ENCODE assay signal across 8 mouse cellular contexts in genomic region chr4:10905234-10905801, GRCm38 (mm10). TPM values are rescaled to one million over a fixed set of nuclear protein-coding genes. Genes with fewer than 3 reads are reported as not detected.
DNase-seq lines count a peak whose midpoint lies in the region; ATAC-seq lines count a peak whose summit lies in the region.

No protein-coding gene starts in this region.

- H3K27ac ChIP-seq in kidney, embryonic 16.5 days (ENCODE audit: low read length) = no peak overlapping the region
- H3K27ac ChIP-seq in forebrain, embryonic 11.5 days (ENCODE audit: low read depth, low read length) = no peak overlapping the region
- H3K27ac ChIP-seq in limb, embryonic 13.5 days = no peak overlapping the region
- no peak overlapping the region for H3K27ac ChIP-seq in neural tube, embryonic 14.5 days (ENCODE audit: low read depth, low read length)

- H3K4me1 ChIP-seq in kidney, embryonic 16.5 days (ENCODE audit: insufficient read depth, low read length) = peaks cover 8% of the 10 kb centered on the region
- peaks cover 3% of the 10 kb centered on the region; the same call in 1 of the 2 replicates for H3K4me1 ChIP-seq in forebrain, embryonic 11.5 days (replicated peaks; ENCODE audit: control insufficient read depth, insufficient read depth, low read length)
- H3K4me1 ChIP-seq in limb, embryonic 13.5 days = peaks cover 12% of the 10 kb centered on the region
- H3K4me1 ChIP-seq in neural tube, embryonic 14.5 days (ENCODE audit: control insufficient read depth, insufficient read depth, low read length) = peaks cover 4% of the 10 kb centered on the region; the same call in 1 of the 2 replicates

- H3K27me3 ChIP-seq in kidney, embryonic 16.5 days (ENCODE audit: insufficient read depth, low read length) = no peaks in the 10 kb centered on the region
- H3K27me3 ChIP-seq in forebrain, embryonic 11.5 days (ENCODE audit: control insufficient read depth, insufficient read depth, low read length) = no peaks in the 10 kb centered on the region
- no peaks in the 10 kb centered on the region for H3K27me3 ChIP-seq in limb, embryonic 13.5 days
- no peaks in the 10 kb centered on the region for H3K27me3 ChIP-seq in neural tube, embryonic 14.5 days (ENCODE audit: control insufficient read depth, insufficient read depth, low read length)

- DNase-seq in kidney, postnatal 14 days = no peak
- DNase-seq in forebrain, embryonic 11.5 days (ENCODE audit: low spot score) = peak; percentile 55
- DNase-seq in frontal cortex, postnatal 10 days (ENCODE audit: low spot score in 2 of 2) = no peak
- DNase-seq in kidney, postnatal 36 days = no peak
- no peak for DNase-seq in thymus, postnatal 36 days

- no peaks in the 10 kb centered on the region for H3K36me3 ChIP-seq in kidney, embryonic 16.5 days (ENCODE audit: insufficient read depth, low read length)
- H3K36me3 ChIP-seq in forebrain, embryonic 11.5 days (ENCODE audit: control insufficient read depth, insufficient read depth, low read length) = no peaks in the 10 kb centered on the region
- H3K36me3 ChIP-seq in limb, embryonic 13.5 days = no peaks in the 10 kb centered on the region
- no peaks in the 10 kb centered on the region for H3K36me3 ChIP-seq in neural tube, embryonic 14.5 days (ENCODE audit: control insufficient read depth, insufficient read depth, low read length)

- H3K4me2 ChIP-seq in kidney, embryonic 16.5 days (replicated peaks; ENCODE audit: low read depth, low read length) = peak overlapping the region; percentile 41
- peak overlapping the region; percentile 26; the same call in 1 of the 2 replicates for H3K4me2 ChIP-seq in forebrain, embryonic 11.5 days (ENCODE audit: low read depth, low read length, severe bottlenecking)
- H3K4me2 ChIP-seq in limb, embryonic 13.5 days (replicated peaks) = peak overlapping the region; percentile 48
- H3K4me2 ChIP-seq in neural tube, embryonic 14.5 days (ENCODE audit: low read depth, low read length) = peak overlapping the region; percentile 11; the same call in 1 of the 2 replicates

- 5% methylated on average over 13 of the region's 13 CpGs for WGBS in kidney, embryonic 16.5 days
- WGBS in forebrain, embryonic 11.5 days = 6% methylated on average over 13 of the region's 13 CpGs
- WGBS in limb, embryonic 13.5 days = 5% methylated on average over 13 of the region's 13 CpGs
- 4% methylated on average over 13 of the region's 13 CpGs for WGBS in neural tube, embryonic 14.5 days

- H3K4me3 ChIP-seq in kidney, embryonic 16.5 days (ENCODE audit: low read length) = peak overlapping the region; percentile 22
- no peak overlapping the region for H3K4me3 ChIP-seq in forebrain, embryonic 11.5 days (ENCODE audit: low read depth, low read length)
- H3K4me3 ChIP-seq in limb, embryonic 13.5 days = peak overlapping the region; percentile 13
- H3K4me3 ChIP-seq in neural tube, embryonic 14.5 days (ENCODE audit: low read depth, low read length) = no peak overlapping the region

- peak overlapping the region; percentile 40 for H3K9ac ChIP-seq in kidney, embryonic 16.5 days (replicated peaks; ENCODE audit: low read length)
- peak overlapping the region; percentile 35 for H3K9ac ChIP-seq in forebrain, embryonic 11.5 days (ENCODE audit: low read length)
- H3K9ac ChIP-seq in limb, embryonic 13.5 days = no peak overlapping the region
- H3K9ac ChIP-seq in neural tube, embryonic 14.5 days (replicated peaks; ENCODE audit: low read depth, low read length) = no peak overlapping the region

- peak; percentile 84 for ATAC-seq in kidney, embryonic 16.5 days (ENCODE audit: low FRiP score, low TSS enrichment)
- ATAC-seq in forebrain, embryonic 11.5 days (replicated peaks; ENCODE audit: low FRiP score) = peak; percentile 51
- peak; percentile 80 for ATAC-seq in limb, embryonic 13.5 days (ENCODE audit: low FRiP score, low read depth)
- peak; percentile 60; the same call in 1 of the 2 replicates for ATAC-seq in neural tube, embryonic 14.5 days (ENCODE audit: low read depth)

- H3K9me3 ChIP-seq in kidney, embryonic 16.5 days (ENCODE audit: low read length) = no peaks in the 10 kb centered on the region
- no peaks in the 10 kb centered on the region for H3K9me3 ChIP-seq in forebrain, embryonic 11.5 days (ENCODE audit: control insufficient read depth, low read length)
- H3K9me3 ChIP-seq in limb, embryonic 13.5 days = no peaks in the 10 kb centered on the region
- no peaks in the 10 kb centered on the region for H3K9me3 ChIP-seq in neural tube, embryonic 14.5 days (ENCODE audit: control insufficient read depth, low read length)

RNA-seq across cellular contexts. Expression of gene 2610301B20Rik, which starts 31.0 kb away (rescaled TPM):
- 29.7 and 32.4 TPM in 2 replicates for polyA plus RNA-seq in kidney, embryonic 16.5 days (2015; fragmentation: Nextera tagmentation; extraction: Ambion mirVana)
- polyA plus RNA-seq in forebrain, embryonic 11.5 days (2014; fragmentation: Nextera tagmentation; extraction: Ambion mirVana) = 47.9 and 48.2 TPM in 2 replicates
- 34.0 and 35.5 TPM in 2 replicates for polyA plus RNA-seq in limb, embryonic 13.5 days (2015; fragmentation: Nextera tagmentation; extraction: Ambion mirVana)
- 40.5 and 41.9 TPM in 2 replicates for polyA plus RNA-seq in neural tube, embryonic 14.5 days (2014; fragmentation: Nextera tagmentation; extraction: Ambion mirVana)

Comparison
In these comparisons a context has a peak if more than half of its experiments do, and no peak if none do; other contexts are left out.
1. H3K4me3 ChIP-seq: peak in kidney, embryonic 16.5 days (single experiment) and limb, embryonic 13.5 days (single experiment); none in forebrain, embryonic 11.5 days (single experiment) and neural tube, embryonic 14.5 days (single experiment).
2. H3K9ac ChIP-seq: peak in kidney, embryonic 16.5 days (single experiment) and forebrain, embryonic 11.5 days (single experiment); none in limb, embryonic 13.5 days (single experiment) and neural tube, embryonic 14.5 days (single experiment).
3. Peak in every context shown above with its lines, with median percentiles within 50 percentile points of each other: ATAC-seq and H3K4me2 ChIP-seq.